Mouse (Mus musculus): Measurements from ENCODE around the gene Gad1.

DNA sequence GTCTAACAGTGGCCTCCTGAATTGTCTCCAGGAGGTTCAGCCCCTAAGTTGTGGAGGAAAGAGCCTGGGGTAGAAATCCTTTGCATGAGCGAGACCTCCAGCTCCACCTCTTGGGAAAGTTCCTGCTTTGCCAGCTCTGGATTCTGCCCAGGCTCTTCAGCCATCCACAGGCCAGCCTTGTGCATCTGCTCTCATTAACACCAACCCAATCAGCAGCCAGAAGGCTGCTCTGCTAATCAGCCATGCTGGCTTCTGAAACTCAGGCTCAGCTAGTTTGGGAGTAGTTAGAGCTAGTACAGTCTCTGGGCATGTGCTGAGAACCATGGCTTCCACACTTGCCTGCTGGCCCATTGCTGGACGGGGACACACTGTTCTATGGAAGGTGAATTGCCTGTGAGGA, 43.0 kb downstream of the Gad1 start:
- TF ChIP-seq CTCF (IDR thresholded peaks at IDR 0.05; ENCODE audit: extremely low read depth, insufficient read depth, insufficient read length, insufficient replicate concordance) (no peak), POLR2A (IDR thresholded peaks at IDR 0.05; ENCODE audit: low read depth, low read length) (no peak)
